Mouse (Mus musculus) kidney, postnatal 10 days (tissue): Measurements from ENCODE around the gene Arl9.
A peak's percentile ranks its signal among the peaks of the same experiment; 100 is the strongest.
"Not testable (repeated sequence)": the region's sequence is repeated elsewhere in the genome, so short reads cannot be mapped to it uniquely, and the experiment has no call there.

ENCODE experiments used
- DNase-seq: peaks from one replicate; pipeline ENCODE4 v3.0.0; 2021; ENCODE audit warnings: mixed read lengths

Arl9 gene

DNA sequence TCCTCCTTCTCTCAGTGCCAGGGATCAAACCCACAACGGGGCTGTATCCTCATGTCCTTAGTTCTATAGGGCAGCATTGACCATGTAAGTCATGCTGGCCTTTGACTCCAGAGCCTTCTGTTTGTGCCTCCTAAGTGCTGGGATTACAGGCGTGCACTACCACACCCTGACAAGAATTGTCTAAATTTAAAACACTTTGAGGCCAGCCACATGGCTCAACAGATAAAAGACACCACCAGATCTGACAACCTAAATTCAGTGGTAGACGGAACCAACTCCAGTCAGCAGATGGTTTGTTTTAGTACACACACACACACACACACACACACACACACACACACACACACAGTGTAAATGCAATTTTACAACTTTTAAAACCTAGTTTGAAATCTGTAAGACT, 24.2 kb downstream of the Arl9 start:
- no peak for DNase-seq

GRCm38 (mm10) chr5:77029735-77030134, 25.9 kb downstream of the Arl9 start:
- peak; percentile 63 for DNase-seq

DNA sequence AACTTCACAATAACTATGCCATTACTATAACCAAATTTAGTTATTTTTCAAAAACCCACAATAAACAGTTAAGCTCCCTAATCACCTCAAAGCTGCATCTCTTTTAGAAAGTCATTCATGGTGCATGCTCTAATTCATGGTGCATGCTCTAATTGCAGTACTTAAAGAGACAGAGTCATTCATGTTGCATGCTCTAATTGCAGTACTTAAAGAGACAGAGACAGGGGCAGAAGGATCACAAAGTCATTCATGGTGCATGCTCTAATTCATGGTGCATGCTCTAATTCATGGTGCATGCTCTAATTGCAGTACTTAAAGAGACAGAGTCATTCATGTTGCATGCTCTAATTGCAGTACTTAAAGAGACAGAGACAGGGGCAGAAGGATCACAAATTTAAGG, 31.2 kb downstream of the Arl9 start:
- not testable (repeated sequence) for DNase-seq

DNA sequence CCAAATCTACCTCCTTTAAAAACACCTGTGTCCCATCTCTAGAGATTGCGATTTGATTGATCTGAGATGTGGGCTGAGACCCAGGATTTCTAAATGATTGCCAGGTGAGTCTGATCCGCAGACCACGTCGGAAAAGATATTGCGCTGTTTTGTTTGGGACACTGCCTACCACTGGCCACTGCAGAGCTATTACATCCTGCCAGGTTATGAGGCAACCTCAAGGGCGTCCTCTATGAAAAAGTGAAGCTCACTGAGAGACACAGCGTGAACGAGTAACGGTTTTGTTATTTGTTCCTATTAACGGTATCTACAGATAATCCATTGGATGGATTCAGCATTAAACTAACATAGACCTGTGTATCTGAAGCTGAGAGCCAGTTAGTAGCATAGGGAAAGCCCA, 34.6 kb downstream of the Arl9 start:
- DNase-seq, result no peak

DNA sequence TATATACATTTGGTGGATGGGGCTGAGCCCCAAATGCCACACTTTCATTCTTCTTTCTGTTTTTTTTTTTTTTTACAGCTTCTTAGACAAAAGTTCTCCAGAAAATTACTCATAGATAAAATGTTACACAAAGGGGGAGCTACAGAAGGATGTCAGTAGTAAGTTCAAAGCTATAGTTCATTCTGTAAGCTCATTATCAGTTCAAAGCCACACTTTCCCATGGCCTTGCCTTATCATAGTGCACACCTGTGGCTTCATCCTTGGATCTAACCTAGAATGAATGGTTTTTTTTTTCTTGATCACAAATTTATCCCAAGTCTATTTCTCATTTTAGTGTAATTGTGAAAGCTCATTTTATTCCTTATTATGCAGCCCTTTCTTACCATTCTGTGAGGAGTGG, 35.5 kb downstream of the Arl9 start:
- no peak for DNase-seq

- no peak for DNase-seq
Measured at GRCm38 (mm10) chr5:77044362-77044761, 40.5 kb downstream of the Arl9 start.

GRCm38 (mm10) chr5:77052616-77053015, 48.8 kb downstream of the Arl9 start:
- no peak for DNase-seq

- DNase-seq, result no peak
Measured at GRCm38 (mm10) chr5:77056881-77057440, 53.1 kb downstream of the Arl9 start.
